Mouse (Mus musculus) heart, embryonic 14.5 days (tissue): ENCODE measurements around the gene Erc2. TPM values are rescaled to one million over a fixed set of nuclear protein-coding genes. Genes with fewer than 3 reads are reported as not detected.

Source experiments
- ATAC-seq: fragments of 200-750 bp; cut with Nextera tagmentation; 2 replicates; pipeline ENCODE4 v1.8.0; 2017; ENCODE audit warnings: low read depth, moderate TSS enrichment; ENCODE audit not compliant: insufficient number of reproducible peaks, insufficient read depth, low FRiP score
- H3K27ac ChIP-seq, 2 experiments: fragments of 200-500 bp in 1 of 2; fragments of 300-500 bp in 1 of 2; sonication (generic) in 1 of 2; replicated peaks in 1 of 2; 2 replicates each; pipeline ENCODE4 v1.5.1; 2012 to 2014; ENCODE audit warnings: low read depth in 2 of 2, low read length in 2 of 2, control low read depth in 1 of 2, mild to moderate bottlenecking in 1 of 2, mixed read lengths in 1 of 2; ENCODE audit not compliant: control insufficient read depth in 1 of 2, insufficient read depth in 1 of 2
- H3K27me3 ChIP-seq: fragments of 300-500 bp; sonication (generic); 2 replicates; pipeline ENCODE4 v1.6.1; 2014; ENCODE audit warnings: mild to moderate bottlenecking, low read length, control low read depth; ENCODE audit not compliant: control insufficient read depth, insufficient read depth
- H3K36me3 ChIP-seq: fragments of 300-500 bp; sonication (generic); 2 replicates; pipeline ENCODE4 v1.6.1; 2014; ENCODE audit warnings: mild to moderate bottlenecking, control low read depth, low read length, mixed read lengths; ENCODE audit not compliant: control insufficient read depth, insufficient read depth
- H3K4me1 ChIP-seq, 2 experiments: fragments of 200-500 bp in 1 of 2; fragments of 300-500 bp in 1 of 2; sonication (generic) in 1 of 2; 2 replicates each; pipeline ENCODE4 v1.6.1; 2012 to 2014; ENCODE audit warnings: low read length in 2 of 2, control low read depth in 1 of 2, mixed read lengths in 1 of 2; ENCODE audit not compliant: control insufficient read depth in 2 of 2, insufficient read depth in 2 of 2
- H3K4me2 ChIP-seq: fragments of 300-500 bp; sonication (generic); 2 replicates; pipeline ENCODE4 v1.6.1; 2014; ENCODE audit warnings: mild to moderate bottlenecking, low read length
- H3K4me3 ChIP-seq, 2 experiments: fragments of 200-500 bp in 1 of 2; fragments of 300-500 bp in 1 of 2; sonication (generic) in 1 of 2; 2 replicates each; pipeline ENCODE4 v1.5.1; 2012 to 2014; ENCODE audit warnings: low read length in 2 of 2, mild to moderate bottlenecking in 2 of 2, control low read depth in 1 of 2, low read depth in 1 of 2, moderate library complexity in 1 of 2; ENCODE audit not compliant: control insufficient read depth in 1 of 2, insufficient read depth in 1 of 2
- H3K9ac ChIP-seq: fragments of 300-500 bp; sonication (generic); 2 replicates; pipeline ENCODE4 v1.6.1; 2014; ENCODE audit warnings: mild to moderate bottlenecking, low read length
- H3K9me3 ChIP-seq: fragments of 300-500 bp; sonication (generic); 2 replicates; pipeline ENCODE4 v1.6.1; 2016; ENCODE audit warnings: low read length, control low read depth; ENCODE audit not compliant: control insufficient read depth
- WGBS: fragments of 180-500 bp; shearing (Covaris S2); extraction: QIAGEN DNeasy Blood & Tissue Kit; methylation state at CpG from one replicate; pipeline ENCODE4 v1.1.7; 2014; 5-methylcytosine and 5-hydroxymethylcytosine counted together
- polyA plus RNA-seq: library from polyadenylated mRNA; unstranded; fragments of >200 nt; fragmentation: Nextera tagmentation; extraction: Ambion mirVana; gene quantifications from 2 replicates; pipeline ENCODE4 v1.2.1, GENCODE M21; 2014

Erc2 gene
- polyA plus RNA-seq, 1 experiment from 2014 or later, result 3.2 TPM

- ATAC-seq, result no peak
- Histone ChIP-seq H3K4me3 (no peak overlapping the region), H3K9ac (no peak overlapping the region), H3K4me2 (no peak overlapping the region), H3K27me3 (no peaks in the 10 kb centered on the region), H3K27ac (no peak overlapping the region), H3K36me3 (no peaks in the 10 kb centered on the region), H3K4me1 (no peaks in the 10 kb centered on the region), H3K9me3 (no peaks in the 10 kb centered on the region)
- 80% methylated on average over 11 of the region's 11 CpGs for WGBS
These were observed 45.0 kb downstream of the Erc2 start for GRCm38 (mm10) chr14:27667016-27667852.

GRCm38 (mm10) chr14:27668151-27668550 is 45.9 kb downstream of the Erc2 start:
- H3K27me3 ChIP-seq, result no peaks in the 10 kb centered on the region
- no peaks in the 10 kb centered on the region for H3K9me3 ChIP-seq
- H3K4me3 ChIP-seq, result no peak overlapping the region
- no peaks in the 10 kb centered on the region for H3K36me3 ChIP-seq
- no peak overlapping the region for H3K27ac ChIP-seq
- H3K9ac ChIP-seq, result no peak overlapping the region
- no peaks in the 10 kb centered on the region for H3K4me1 ChIP-seq
- ATAC-seq, result no peak
- H3K4me2 ChIP-seq, result no peak overlapping the region
- WGBS, result 75% methylated on average over 6 of the region's 6 CpGs

GRCm38 (mm10) chr14:27669939-27670338 is 47.7 kb downstream of the Erc2 start:
- Histone ChIP-seq H3K4me1 (no peaks in the 10 kb centered on the region), H3K4me3 (no peak overlapping the region), H3K27ac (no peak overlapping the region), H3K36me3 (no peaks in the 10 kb centered on the region), H3K27me3 (no peaks in the 10 kb centered on the region), H3K4me2 (no peak overlapping the region), H3K9me3 (no peaks in the 10 kb centered on the region), H3K9ac (no peak overlapping the region)
- ATAC-seq, result no peak
- WGBS, result 78% methylated on average over 3 of the region's 3 CpGs

GRCm38 (mm10) chr14:27672761-27673160 is 50.5 kb downstream of the Erc2 start:
- Histone ChIP-seq H3K27ac (no peak overlapping the region), H3K4me3 (no peak overlapping the region), H3K4me1 (no peaks in the 10 kb centered on the region), H3K9ac (no peak overlapping the region), H3K9me3 (no peaks in the 10 kb centered on the region), H3K4me2 (no peak overlapping the region), H3K27me3 (no peaks in the 10 kb centered on the region), H3K36me3 (no peaks in the 10 kb centered on the region)
- ATAC-seq, result no peak
- 89% methylated on average over 7 of the region's 7 CpGs for WGBS

- 72% methylated on average over 4 of the region's 4 CpGs for WGBS
- no peak overlapping the region for H3K4me2 ChIP-seq
These were observed 51.9 kb downstream of the Erc2 start for GRCm38 (mm10) chr14:27674096-27674495.

GRCm38 (mm10) chr14:27674561-27674960 is 52.3 kb downstream of the Erc2 start:
- 76% methylated on average over 10 of the region's 10 CpGs for WGBS
- no peak for ATAC-seq
- no peak overlapping the region for H3K27ac ChIP-seq

More at GRCm38 (mm10) chr14:27674096-27674495, 51.9 kb downstream of the Erc2 start:
- Histone ChIP-seq H3K27me3 (no peaks in the 10 kb centered on the region), H3K4me3 (no peak overlapping the region), H3K9ac (no peak overlapping the region), H3K9me3 (no peaks in the 10 kb centered on the region), H3K36me3 (no peaks in the 10 kb centered on the region), H3K27ac (no peak overlapping the region), H3K4me1 (no peaks in the 10 kb centered on the region)
- ATAC-seq, result no peak

GRCm38 (mm10) chr14:27675071-27675470 is 52.8 kb downstream of the Erc2 start:
- no peak for ATAC-seq
- WGBS, result 83% methylated on average over 6 of the region's 6 CpGs
- H3K27ac ChIP-seq, result no peak overlapping the region
- no peaks in the 10 kb centered on the region for H3K27me3 ChIP-seq
- no peaks in the 10 kb centered on the region for H3K36me3 ChIP-seq
- H3K9me3 ChIP-seq, result no peaks in the 10 kb centered on the region
- H3K4me3 ChIP-seq, result no peak overlapping the region
- H3K4me2 ChIP-seq, result no peak overlapping the region
- no peaks in the 10 kb centered on the region for H3K4me1 ChIP-seq
- H3K9ac ChIP-seq, result no peak overlapping the region

More at GRCm38 (mm10) chr14:27674561-27674960, 52.3 kb downstream of the Erc2 start:
- no peaks in the 10 kb centered on the region for H3K4me1 ChIP-seq
- no peaks in the 10 kb centered on the region for H3K36me3 ChIP-seq
- H3K9me3 ChIP-seq, result no peaks in the 10 kb centered on the region
- no peaks in the 10 kb centered on the region for H3K27me3 ChIP-seq
- no peak overlapping the region for H3K4me3 ChIP-seq
- H3K4me2 ChIP-seq, result no peak overlapping the region
- H3K9ac ChIP-seq, result no peak overlapping the region
